Mouse (Mus musculus): Measurements from ENCODE around the gene Klhl35. TPM values are rescaled to one million over a fixed set of nuclear protein-coding genes. Genes with fewer than 3 reads are reported as not detected.
"Not testable (repeated sequence)": the region's sequence is repeated elsewhere in the genome, so short reads cannot be mapped to it uniquely, and the experiment has no call there.

The Klhl35 gene
- total RNA-seq, 4 experiments from 2014 or later: not detected

GRCm38 (mm10) chr7:99499128-99499527, 33.3 kb downstream of the Klhl35 start:
- DNase-seq (ENCODE audit: low spot score in 2 of 2): no peak

GRCm38 (mm10) chr7:99500201-99500600, 34.4 kb downstream of the Klhl35 start:
- DNase-seq (ENCODE audit: low spot score in 2 of 2): peak; percentile 41 to 61

- no peak for DNase-seq (ENCODE audit: low spot score in 2 of 2)
These were observed 34.9 kb downstream of the Klhl35 start for GRCm38 (mm10) chr7:99500655-99501054.

- no peak for DNase-seq (ENCODE audit: low spot score in 2 of 2)
These were observed 35.3 kb downstream of the Klhl35 start for GRCm38 (mm10) chr7:99501148-99501547.

- DNase-seq (ENCODE audit: low spot score in 2 of 2): no peak
These were observed 38.8 kb downstream of the Klhl35 start for GRCm38 (mm10) chr7:99504556-99504955.

GRCm38 (mm10) chr7:99508187-99508586, 42.4 kb downstream of the Klhl35 start:
- DNase-seq (ENCODE audit: low spot score in 2 of 2): not testable (repeated sequence)

GRCm38 (mm10) chr7:99510087-99510501, 44.3 kb downstream of the Klhl35 start:
- DNase-seq (ENCODE audit: low spot score in 2 of 2): peak in 1 of 2 experiments; percentile 21

GRCm38 (mm10) chr7:99516092-99516813, 50.4 kb downstream of the Klhl35 start:
- no peak for DNase-seq (ENCODE audit: low spot score in 2 of 2)

- no peak for DNase-seq (ENCODE audit: low spot score in 2 of 2)
These were observed 51.0 kb downstream of the Klhl35 start for GRCm38 (mm10) chr7:99516814-99517157.

- DNase-seq (ENCODE audit: low spot score in 2 of 2): no peak
These were observed 53.3 kb downstream of the Klhl35 start for GRCm38 (mm10) chr7:99518954-99519644.

- DNase-seq (ENCODE audit: low spot score in 2 of 2): no peak
These were observed 57.3 kb downstream of the Klhl35 start for GRCm38 (mm10) chr7:99523121-99523520.

Other genes starting within 250 kb of the Klhl35 start
- not detected for gene Mogat2, start 227.4 kb upstream of the Klhl35 start, total RNA-seq (2022)
- gene Map6, start 198.6 kb upstream of the Klhl35 start, total RNA-seq (2022): 1 to 10 TPM; 1.5 to 2.8 (median 2.1) TPM
- 10 to 100 TPM; 26.1 to 49.0 (median 33.7) TPM for gene Serpinh1, start 112.8 kb upstream of the Klhl35 start, total RNA-seq (2022)
- 1 to 10 TPM; 5.0 to 5.9 (median 5.1) TPM for gene Gdpd5, start 84.6 kb upstream of the Klhl35 start, total RNA-seq (2022)
- 100 to 1,000 TPM; 272 to 331 (median 278) TPM for gene Rps3, start 17.7 kb downstream of the Klhl35 start, total RNA-seq (2022)
- gene Arrb1, start 69.5 kb downstream of the Klhl35 start, total RNA-seq (2022): 10 to 100 TPM; 11.9 to 14.3 (median 12.7) TPM
- gene Tpbgl, start 161.1 kb downstream of the Klhl35 start, total RNA-seq (2022): 10 to 100 TPM; 52.4 to 77.6 (median 63.1) TPM
- 1 to 10 TPM; 2.5 to 5.8 (median 4.3) TPM for gene Slco2b1, start 245.3 kb downstream of the Klhl35 start, total RNA-seq (2022)